Mouse (Mus musculus) large intestine, adult 2 months (tissue): ENCODE measurements around the gene Phf5a. TPM values are rescaled to one million over a fixed set of nuclear protein-coding genes. Genes with fewer than 3 reads are reported as not detected.
"Not testable (repeated sequence)": the region's sequence is repeated elsewhere in the genome, so short reads cannot be mapped to it uniquely, and the experiment has no call there.

Experiments used
- DNase-seq: peaks from one replicate; pipeline ENCODE4 v3.0.0-alpha.2; 2012; ENCODE audit warnings: low read depth, low spot score
- WGBS: fragments of 180-500 bp; shearing (Covaris S2); methylation state at CpG from one replicate; pipeline ENCODE4 v1.1.7; 2018; 5-methylcytosine and 5-hydroxymethylcytosine counted together
- polyA plus RNA-seq: library from polyadenylated mRNA; depleted of rRNA; stranded (reverse); fragments of >200 nt; gene quantifications from 2 replicates; pipeline ENCODE4 v1.2.3, GENCODE M21; 2012; rRNA removed

Gene Phf5a
- polyA plus RNA-seq, result 69.4 and 87.1 TPM in 2 replicates

- DNase-seq, result peak; percentile 81
- WGBS, result under 1% methylated on average over 30 of the region's 30 CpGs
Measured at GRCm38 (mm10) chr15:81871604-81872261, at the start of gene Phf5a. Gene Phf5a (minus strand): TSS chr15:81871911.

- 54% methylated on average over 5 of the region's 5 CpGs for WGBS
- no peak for DNase-seq
Measured at GRCm38 (mm10) chr15:81921255-81921654, 49.5 kb upstream of the Phf5a start.

- no peak for DNase-seq
- 84% methylated on average over 10 of the region's 10 CpGs for WGBS
Measured at GRCm38 (mm10) chr15:81920546-81921217, 49.0 kb upstream of the Phf5a start.

- 45% methylated on average over 5 of the region's 5 CpGs for WGBS
- DNase-seq, result no peak
Measured at GRCm38 (mm10) chr15:81919062-81919461, 47.4 kb upstream of the Phf5a start.

- WGBS, result 47% methylated on average over 6 of the region's 6 CpGs
- DNase-seq, result no peak
Measured at GRCm38 (mm10) chr15:81917621-81918463, 46.1 kb upstream of the Phf5a start.

GRCm38 (mm10) chr15:81917201-81917600 lies 45.5 kb upstream of the Phf5a start:
- DNase-seq, result no peak
- WGBS, result 89% methylated on average over 12 of the region's 12 CpGs

- DNase-seq, result no peak
- whole genome bisulfite sequencing, result 78% methylated on average over 5 of the region's 5 CpGs
Measured at GRCm38 (mm10) chr15:81915663-81916062, 44.0 kb upstream of the Phf5a start.

GRCm38 (mm10) chr15:81914668-81915067 lies 43.0 kb upstream of the Phf5a start:
- DNase-seq, result no peak
- WGBS, result 65% methylated on average over 5 of the region's 5 CpGs

- 75% methylated on average over 2 of the region's 2 CpGs for WGBS
- no peak for DNase-seq
Measured at GRCm38 (mm10) chr15:81912498-81912897, 40.8 kb upstream of the Phf5a start.

- WGBS, result 81% methylated on average over 4 of the region's 4 CpGs
- not testable (repeated sequence) for DNase-seq
Measured at GRCm38 (mm10) chr15:81908767-81909166, 37.1 kb upstream of the Phf5a start.

GRCm38 (mm10) chr15:81907953-81908352 lies 36.2 kb upstream of the Phf5a start:
- WGBS, result 81% methylated on average over 8 of the region's 8 CpGs

GRCm38 (mm10) chr15:81904939-81905338 lies 33.2 kb upstream of the Phf5a start:
- no peak for DNase-seq
- WGBS, result 48% methylated on average over 2 of the region's 2 CpGs

More at GRCm38 (mm10) chr15:81907953-81908352, 36.2 kb upstream of the Phf5a start:
- DNase-seq, result no peak

- no peak for DNase-seq
- 72% methylated on average over 2 of the region's 2 CpGs for WGBS
Measured at GRCm38 (mm10) chr15:81898751-81899150, 27.0 kb upstream of the Phf5a start.

- WGBS, result 46% methylated on average over 5 of the region's 5 CpGs
- no peak for DNase-seq
Measured at GRCm38 (mm10) chr15:81897607-81898285, 26.0 kb upstream of the Phf5a start.

GRCm38 (mm10) chr15:81896407-81896806 lies 24.7 kb upstream of the Phf5a start:
- 81% methylated on average over 2 of the region's 2 CpGs for WGBS
- no peak for DNase-seq

GRCm38 (mm10) chr15:81894002-81894401 lies 22.3 kb upstream of the Phf5a start:
- 37% methylated on average over 1 of the region's 1 CpGs for whole genome bisulfite sequencing
- DNase-seq, result no peak

GRCm38 (mm10) chr15:81891822-81892580 lies 20.3 kb upstream of the Phf5a start:
- DNase-seq, result no peak
- 78% methylated on average over 8 of the region's 8 CpGs for WGBS

- no peak for DNase-seq
- whole genome bisulfite sequencing, result 82% methylated on average over 7 of the region's 7 CpGs
Measured at GRCm38 (mm10) chr15:81891140-81891802, 19.6 kb upstream of the Phf5a start.

- 87% methylated on average over 7 of the region's 7 CpGs for WGBS
- no peak for DNase-seq
Measured at GRCm38 (mm10) chr15:81889175-81889574, 17.5 kb upstream of the Phf5a start.
